Mouse (Mus musculus): ENCODE measurements at regions not wholly inside any gene's neighbourhood (a gene's known extent, or its start where the extent isn't known, plus 50 kb on each side); places are given as distances from the start of the nearest gene placed in this dataset.

GRCm38 (mm10) chr15:90333275-90333674 is 109.2 kb downstream of the Alg10b start:
- Histone ChIP-seq H3K4me3 (ENCODE audit: low read length) (no peak overlapping the region), H3K36me3 (ENCODE audit: insufficient read depth, low read length) (no peaks in the 10 kb centered on the region), H3K9me3 (ENCODE audit: low read length) (no peaks in the 10 kb centered on the region), H3K4me2 (replicated peaks; ENCODE audit: low read depth, low read length) (no peak overlapping the region), H3K27me3 (ENCODE audit: insufficient read depth, low read length) (no peaks in the 10 kb centered on the region), H3K4me1 (ENCODE audit: insufficient read depth, low read length) (no peaks in the 10 kb centered on the region), H3K27ac (ENCODE audit: low read length) (no peak overlapping the region), H3K9ac (replicated peaks; ENCODE audit: low read length) (no peak overlapping the region)
- WGBS, result 25% methylated on average over 4 of the region's 4 CpGs
- ATAC-seq (ENCODE audit: low FRiP score, low TSS enrichment), result peak; percentile 76; the same call in 1 of the 2 replicates

DNA sequence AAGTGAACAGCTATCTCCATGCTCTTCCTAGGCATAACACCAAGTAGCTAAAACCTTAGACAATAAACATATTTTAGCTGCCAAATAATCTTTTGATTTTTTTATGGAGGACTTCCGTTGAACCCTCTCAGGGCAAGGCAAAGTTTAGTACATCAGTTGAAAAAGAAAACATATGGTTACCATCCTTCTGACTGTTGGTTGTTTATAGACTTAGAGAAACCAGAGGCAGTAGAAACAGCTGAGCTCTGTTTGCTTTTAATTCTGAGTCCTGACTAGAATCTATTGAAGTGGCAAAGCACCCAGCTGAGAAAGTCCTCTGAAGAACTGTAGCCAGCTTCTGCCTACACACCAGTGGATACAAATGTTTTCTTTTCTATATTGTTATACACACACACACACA is 109.7 kb downstream of the Alg10b start:
- Histone ChIP-seq H3K9me3 (ENCODE audit: low read length) (no peaks in the 10 kb centered on the region), H3K9ac (replicated peaks; ENCODE audit: low read length) (no peak overlapping the region), H3K27ac (ENCODE audit: low read length) (no peak overlapping the region), H3K36me3 (ENCODE audit: insufficient read depth, low read length) (no peaks in the 10 kb centered on the region), H3K4me1 (ENCODE audit: insufficient read depth, low read length) (no peaks in the 10 kb centered on the region), H3K4me2 (replicated peaks; ENCODE audit: low read depth, low read length) (no peak overlapping the region), H3K27me3 (ENCODE audit: insufficient read depth, low read length) (no peaks in the 10 kb centered on the region), H3K4me3 (ENCODE audit: low read length) (no peak overlapping the region)
- 31% methylated on average over 1 of the region's 1 CpGs for WGBS
- peak; percentile 73; the same call in 1 of the 2 replicates for ATAC-seq (ENCODE audit: low FRiP score, low TSS enrichment)

GRCm38 (mm10) chr15:90334406-90334805 is 110.3 kb downstream of the Alg10b start:
- H3K27ac ChIP-seq (ENCODE audit: low read length), result no peak overlapping the region
- no peaks in the 10 kb centered on the region for H3K4me1 ChIP-seq (ENCODE audit: insufficient read depth, low read length)
- no peak overlapping the region for H3K9ac ChIP-seq (replicated peaks; ENCODE audit: low read length)
- WGBS, result 89% methylated on average over 4 of the region's 4 CpGs
- H3K4me2 ChIP-seq (replicated peaks; ENCODE audit: low read depth, low read length), result no peak overlapping the region
- no peak for ATAC-seq (ENCODE audit: low FRiP score, low TSS enrichment)
- H3K27me3 ChIP-seq (ENCODE audit: insufficient read depth, low read length), result no peaks in the 10 kb centered on the region
- no peak overlapping the region for H3K4me3 ChIP-seq (ENCODE audit: low read length)
- H3K9me3 ChIP-seq (ENCODE audit: low read length), result no peaks in the 10 kb centered on the region
- no peaks in the 10 kb centered on the region for H3K36me3 ChIP-seq (ENCODE audit: insufficient read depth, low read length)

DNA sequence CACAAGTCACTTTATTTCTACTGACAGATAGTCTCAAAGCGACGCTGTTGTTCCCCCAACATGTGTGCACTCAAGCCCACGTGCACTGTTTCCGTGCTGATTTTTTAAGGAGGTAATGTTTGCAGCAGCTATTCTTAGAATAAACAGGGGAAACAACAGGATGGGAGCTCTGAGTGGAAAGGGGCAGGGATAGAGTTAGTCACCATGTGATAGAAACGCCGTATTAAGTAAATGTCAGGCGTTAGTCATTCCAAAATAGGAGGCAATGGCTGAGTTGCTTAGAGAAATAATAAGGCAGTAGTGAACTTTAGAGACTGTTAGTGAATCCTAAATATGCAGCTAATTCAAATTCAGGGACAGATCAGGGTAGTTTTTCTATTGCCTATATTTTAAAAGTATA is 111.4 kb downstream of the Alg10b start:
- Histone ChIP-seq H3K27me3 (ENCODE audit: insufficient read depth, low read length) (no peaks in the 10 kb centered on the region), H3K4me1 (ENCODE audit: insufficient read depth, low read length) (no peaks in the 10 kb centered on the region), H3K27ac (ENCODE audit: low read length) (no peak overlapping the region), H3K4me3 (ENCODE audit: low read length) (no peak overlapping the region), H3K36me3 (ENCODE audit: insufficient read depth, low read length) (no peaks in the 10 kb centered on the region), H3K9ac (replicated peaks; ENCODE audit: low read length) (no peak overlapping the region), H3K4me2 (replicated peaks; ENCODE audit: low read depth, low read length) (no peak overlapping the region), H3K9me3 (ENCODE audit: low read length) (no peaks in the 10 kb centered on the region)
- WGBS, result 76% methylated on average over 7 of the region's 7 CpGs
- ATAC-seq (ENCODE audit: low FRiP score, low TSS enrichment), result no peak

- Histone ChIP-seq H3K27me3 (ENCODE audit: insufficient read depth, low read length) (no peaks in the 10 kb centered on the region), H3K4me1 (ENCODE audit: insufficient read depth, low read length) (peaks cover 9% of the 10 kb centered on the region; the same call in 1 of the 2 replicates), H3K9ac (replicated peaks; ENCODE audit: low read length) (no peak overlapping the region), H3K9me3 (ENCODE audit: low read length) (no peaks in the 10 kb centered on the region), H3K36me3 (ENCODE audit: insufficient read depth, low read length) (no peaks in the 10 kb centered on the region), H3K27ac (ENCODE audit: low read length) (no peak overlapping the region), H3K4me2 (replicated peaks; ENCODE audit: low read depth, low read length) (no peak overlapping the region), H3K4me3 (ENCODE audit: low read length) (no peak overlapping the region)
- no peak for ATAC-seq (ENCODE audit: low FRiP score, low TSS enrichment)
- WGBS, result 91% methylated on average over 1 of the region's 1 CpGs
These were observed 116.0 kb downstream of the Alg10b start for GRCm38 (mm10) chr15:90340089-90340488.

DNA sequence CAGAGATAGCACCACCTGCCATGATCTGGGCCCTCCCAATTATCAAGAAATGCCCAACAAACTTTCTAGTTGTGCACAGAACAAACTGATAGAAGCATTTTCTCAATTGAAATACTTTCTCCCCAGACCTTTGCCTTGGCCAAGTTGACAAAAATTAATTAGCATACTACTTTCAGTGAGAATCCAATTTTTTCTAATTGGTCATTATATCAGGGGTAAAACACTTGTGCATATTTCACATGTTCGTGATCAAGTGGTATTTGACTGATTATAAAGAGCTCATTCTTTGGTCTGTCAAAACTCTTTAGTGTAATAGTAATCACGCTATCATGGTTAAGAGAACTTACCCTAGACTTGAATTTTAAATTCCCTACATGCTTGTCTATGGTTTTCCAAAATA is 117.2 kb downstream of the Alg10b start:
- H3K9ac ChIP-seq (replicated peaks; ENCODE audit: low read length), result no peak overlapping the region
- H3K27me3 ChIP-seq (ENCODE audit: insufficient read depth, low read length), result no peaks in the 10 kb centered on the region
- no peak for ATAC-seq (ENCODE audit: low FRiP score, low TSS enrichment)
- peaks cover 9% of the 10 kb centered on the region; the same call in 1 of the 2 replicates for H3K4me1 ChIP-seq (ENCODE audit: insufficient read depth, low read length)
- H3K36me3 ChIP-seq (ENCODE audit: insufficient read depth, low read length), result no peaks in the 10 kb centered on the region
- H3K9me3 ChIP-seq (ENCODE audit: low read length), result no peaks in the 10 kb centered on the region
- WGBS, result 97% methylated on average over 2 of the region's 2 CpGs
- H3K27ac ChIP-seq (ENCODE audit: low read length), result no peak overlapping the region
- no peak overlapping the region for H3K4me3 ChIP-seq (ENCODE audit: low read length)
- H3K4me2 ChIP-seq (replicated peaks; ENCODE audit: low read depth, low read length), result no peak overlapping the region

GRCm38 (mm10) chr15:90343771-90344170 is 119.7 kb downstream of the Alg10b start:
- ATAC-seq (ENCODE audit: low FRiP score, low TSS enrichment), result peak; percentile 35; the same call in 1 of the 2 replicates
- H3K27me3 ChIP-seq (ENCODE audit: insufficient read depth, low read length), result no peaks in the 10 kb centered on the region
- H3K4me3 ChIP-seq (ENCODE audit: low read length), result no peak overlapping the region
- H3K27ac ChIP-seq (ENCODE audit: low read length), result no peak overlapping the region; the same call in 1 of the 2 replicates
- H3K36me3 ChIP-seq (ENCODE audit: insufficient read depth, low read length), result no peaks in the 10 kb centered on the region
- H3K4me1 ChIP-seq (ENCODE audit: insufficient read depth, low read length), result peaks cover 9% of the 10 kb centered on the region; the same call in 1 of the 2 replicates
- H3K9me3 ChIP-seq (ENCODE audit: low read length), result peaks cover 4% of the 10 kb centered on the region; the same call in 1 of the 2 replicates
- H3K4me2 ChIP-seq (replicated peaks; ENCODE audit: low read depth, low read length), result no peak overlapping the region
- WGBS, result 32% methylated on average over 1 of the region's 1 CpGs
- no peak overlapping the region for H3K9ac ChIP-seq (replicated peaks; ENCODE audit: low read length)

- 41% methylated on average over 4 of the region's 4 CpGs for WGBS
- Histone ChIP-seq H3K9ac (replicated peaks; ENCODE audit: low read length) (no peak overlapping the region), H3K4me1 (ENCODE audit: insufficient read depth, low read length) (peaks cover 9% of the 10 kb centered on the region; the same call in 1 of the 2 replicates), H3K27ac (ENCODE audit: low read length) (no peak overlapping the region), H3K27me3 (ENCODE audit: insufficient read depth, low read length) (no peaks in the 10 kb centered on the region), H3K4me3 (ENCODE audit: low read length) (no peak overlapping the region), H3K36me3 (ENCODE audit: insufficient read depth, low read length) (no peaks in the 10 kb centered on the region), H3K4me2 (replicated peaks; ENCODE audit: low read depth, low read length) (no peak overlapping the region), H3K9me3 (ENCODE audit: low read length) (peaks cover 4% of the 10 kb centered on the region; the same call in 1 of the 2 replicates)
- no peak for ATAC-seq (ENCODE audit: low FRiP score, low TSS enrichment)
These were observed 120.8 kb downstream of the Alg10b start for GRCm38 (mm10) chr15:90344956-90345355.

DNA sequence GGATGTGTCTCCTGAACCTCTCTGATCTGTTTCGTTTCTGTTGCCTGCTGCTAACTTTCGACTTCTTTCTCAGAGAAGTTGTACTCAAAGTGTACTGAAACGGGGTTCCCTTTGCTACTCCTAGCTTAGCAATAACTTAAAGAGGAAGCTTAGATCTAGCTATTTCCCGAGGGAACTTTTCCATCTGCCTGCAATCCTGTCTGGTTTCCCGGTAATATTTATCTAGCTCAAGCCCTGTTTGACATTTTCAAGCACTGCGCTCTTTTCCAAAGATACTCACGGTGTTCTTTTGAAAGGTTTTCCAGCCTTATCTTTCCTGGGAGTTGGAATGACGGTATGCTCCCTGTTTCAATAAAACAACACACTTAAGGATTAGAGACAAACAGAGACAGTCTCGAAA is 122.1 kb downstream of the Alg10b start:
- no peaks in the 10 kb centered on the region for H3K27me3 ChIP-seq (ENCODE audit: insufficient read depth, low read length)
- no peaks in the 10 kb centered on the region for H3K36me3 ChIP-seq (ENCODE audit: insufficient read depth, low read length)
- H3K4me3 ChIP-seq (ENCODE audit: low read length), result no peak overlapping the region
- H3K9ac ChIP-seq (replicated peaks; ENCODE audit: low read length), result no peak overlapping the region
- WGBS, result 53% methylated on average over 9 of the region's 9 CpGs
- peaks cover 9% of the 10 kb centered on the region; the same call in 1 of the 2 replicates for H3K4me1 ChIP-seq (ENCODE audit: insufficient read depth, low read length)
- ATAC-seq (ENCODE audit: low FRiP score, low TSS enrichment), result no peak
- peaks cover 4% of the 10 kb centered on the region; the same call in 1 of the 2 replicates for H3K9me3 ChIP-seq (ENCODE audit: low read length)
- no peak overlapping the region for H3K4me2 ChIP-seq (replicated peaks; ENCODE audit: low read depth, low read length)
- H3K27ac ChIP-seq (ENCODE audit: low read length), result peak overlapping the region; percentile 17

DNA sequence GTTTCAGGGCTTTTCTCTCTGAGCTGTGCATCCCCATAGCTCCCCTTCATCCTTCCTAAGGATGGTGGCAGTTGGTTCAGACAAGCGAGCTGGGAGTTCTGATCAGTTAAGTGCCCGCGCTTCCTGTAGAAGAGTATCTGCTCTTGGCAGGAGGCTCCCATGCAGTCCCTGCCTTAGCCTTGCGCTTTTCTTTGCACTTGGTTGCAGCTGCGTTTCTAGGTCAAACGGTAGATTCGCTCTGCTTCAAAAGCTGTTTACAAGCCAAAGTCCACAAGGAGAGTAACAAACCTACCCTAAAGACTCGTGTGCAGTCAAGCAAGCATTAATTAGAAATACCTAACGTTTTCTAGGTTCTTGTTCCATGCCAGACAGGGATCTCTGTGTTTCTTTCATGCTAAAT is 122.6 kb downstream of the Alg10b start:
- peaks cover 9% of the 10 kb centered on the region; the same call in 1 of the 2 replicates for H3K4me1 ChIP-seq (ENCODE audit: insufficient read depth, low read length)
- WGBS, result 65% methylated on average over 9 of the region's 9 CpGs

More for the DNA sequence above, 122.6 kb downstream of the Alg10b start:
- H3K27ac ChIP-seq (ENCODE audit: low read length), result peak overlapping the region; percentile 17
- H3K4me2 ChIP-seq (replicated peaks; ENCODE audit: low read depth, low read length), result no peak overlapping the region
- H3K4me3 ChIP-seq (ENCODE audit: low read length), result no peak overlapping the region
- peaks cover 4% of the 10 kb centered on the region; the same call in 1 of the 2 replicates for H3K9me3 ChIP-seq (ENCODE audit: low read length)
- H3K36me3 ChIP-seq (ENCODE audit: insufficient read depth, low read length), result no peaks in the 10 kb centered on the region
- no peak overlapping the region for H3K9ac ChIP-seq (replicated peaks; ENCODE audit: low read length)
- no peaks in the 10 kb centered on the region for H3K27me3 ChIP-seq (ENCODE audit: insufficient read depth, low read length)
- peak; percentile 73 for ATAC-seq (ENCODE audit: low FRiP score, low TSS enrichment)

All from kidney, embryonic 16.5 days (tissue).